Mouse (Mus musculus) liver, embryonic 14.5 days (tissue): ENCODE results near the gene Robo1.

Experiments used
- CTCF ChIP-seq: IDR thresholded peaks from 2 replicates; pipeline ENCODE4 v1.5.1; 2016; ENCODE audit warnings: antibody characterized with exemption, low read depth, control low read depth
- EP300 ChIP-seq: IDR thresholded peaks from 2 replicates; pipeline ENCODE4 v1.6.1; 2016; ENCODE audit warnings: antibody characterized with exemption, low read depth

DNA sequence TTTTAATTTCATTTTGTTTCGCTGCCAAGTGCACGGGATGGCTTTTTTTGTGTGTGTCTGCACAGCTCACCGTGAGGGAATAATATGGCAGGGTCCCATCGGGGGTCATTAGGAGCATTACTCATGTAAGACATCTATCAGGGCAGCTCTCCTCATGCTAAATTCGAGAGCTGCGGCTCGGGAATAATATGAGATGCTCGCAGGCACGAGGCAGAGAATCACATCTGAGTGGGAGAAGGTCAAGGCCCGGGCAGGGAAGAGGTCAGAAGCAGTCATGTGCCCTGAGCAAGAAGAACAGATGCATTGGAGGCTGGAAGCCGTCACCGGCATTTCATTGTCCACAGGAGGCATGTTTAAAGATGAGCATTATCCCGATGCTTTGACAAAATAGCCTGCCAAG is 370.3 kb downstream of the Robo1 start:
- TF ChIP-seq CTCF: no peak
- no peak for TF ChIP-seq EP300
